Mouse (Mus musculus) kidney, adult 18-20 months (tissue): ENCODE measurements around the gene Egfr.

Source experiments
- DNase-seq: peaks from one replicate; pipeline ENCODE4 v3.0.0; 2021

Gene Egfr

DNA sequence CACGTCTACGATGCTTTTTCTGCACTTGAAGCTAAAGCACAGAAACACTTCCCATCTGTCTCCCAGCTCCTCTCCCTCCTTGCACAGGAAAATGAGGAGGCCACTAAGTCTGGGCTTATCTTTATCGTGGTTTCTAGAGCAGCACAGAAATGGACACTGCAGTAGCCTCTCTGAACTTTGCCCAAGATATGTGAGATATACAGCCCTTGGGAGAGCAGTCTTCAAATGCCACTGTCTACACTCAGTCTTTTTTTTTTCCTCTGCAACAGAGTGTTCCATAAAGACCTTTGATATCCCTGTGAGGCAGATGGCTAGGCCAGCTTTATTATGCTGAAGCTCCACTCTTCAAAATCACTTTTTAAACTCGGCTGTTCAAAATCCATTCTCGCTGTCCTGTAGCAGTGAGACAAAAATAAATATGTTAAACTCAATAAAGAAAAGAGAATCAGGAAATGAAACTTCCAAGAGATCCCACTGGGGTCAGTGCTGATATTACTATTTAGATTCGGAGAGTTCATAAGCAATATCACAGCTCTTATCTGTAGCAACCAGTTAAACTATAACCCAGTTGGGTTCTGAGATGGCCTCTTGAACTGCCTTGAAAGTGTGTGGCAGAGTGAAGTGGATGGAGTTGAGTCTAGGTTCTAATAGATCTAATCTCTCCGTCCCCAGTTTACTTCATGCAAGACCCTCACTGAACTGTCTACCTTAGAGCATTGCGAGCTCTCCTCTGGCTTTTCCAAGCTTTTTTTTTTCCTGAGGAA lies 148.8 kb downstream of the Egfr start:
- DNase-seq = no peak

DNA sequence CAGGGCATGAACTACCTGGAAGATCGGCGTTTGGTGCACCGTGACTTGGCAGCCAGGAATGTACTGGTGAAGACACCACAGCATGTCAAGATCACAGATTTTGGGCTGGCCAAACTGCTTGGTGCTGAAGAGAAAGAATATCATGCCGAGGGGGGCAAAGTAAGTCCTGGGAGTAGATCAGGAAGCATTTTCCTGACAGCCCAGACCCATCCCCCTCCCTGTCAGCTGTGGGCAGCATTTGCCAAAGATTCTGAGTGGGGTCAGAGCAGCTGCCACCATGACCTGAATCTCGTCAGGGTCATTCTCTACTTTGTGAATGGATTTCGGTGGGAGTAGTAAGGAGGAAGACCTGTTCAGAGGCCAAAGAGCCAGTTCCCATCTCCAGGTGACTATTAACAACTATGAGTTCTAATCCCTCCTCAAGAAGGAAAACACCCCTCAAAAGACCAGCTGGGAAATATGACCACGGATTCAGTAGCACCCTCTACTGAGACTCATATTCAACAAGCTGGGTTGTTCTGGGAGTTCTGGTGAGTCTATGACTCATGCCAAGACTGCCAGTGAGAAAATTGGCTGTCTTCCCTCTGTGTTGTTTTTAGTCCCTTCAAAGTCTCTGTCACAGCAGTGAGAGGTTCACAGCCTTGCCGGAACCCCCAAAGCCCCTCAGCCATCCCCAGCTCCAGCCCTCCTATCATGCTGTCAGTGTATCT lies 152.5 kb downstream of the Egfr start:
- no peak for DNase-seq

DNA sequence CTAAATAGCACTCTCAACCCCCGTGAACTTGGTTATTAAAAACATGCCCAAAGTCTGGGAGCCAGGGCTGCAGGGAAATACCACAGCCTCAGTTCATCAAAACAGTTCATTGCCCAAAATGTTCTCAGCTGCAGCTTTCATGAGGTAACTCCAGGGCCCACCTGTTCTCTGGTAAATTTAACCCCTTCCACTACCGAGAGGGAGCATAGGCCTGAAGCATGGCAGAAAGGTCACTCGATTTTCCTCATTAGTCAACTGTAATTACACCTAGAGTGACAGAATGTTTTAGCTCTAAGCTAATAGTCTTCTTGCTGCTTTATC lies 153.0 kb downstream of the Egfr start:
- DNase-seq = no peak

DNA sequence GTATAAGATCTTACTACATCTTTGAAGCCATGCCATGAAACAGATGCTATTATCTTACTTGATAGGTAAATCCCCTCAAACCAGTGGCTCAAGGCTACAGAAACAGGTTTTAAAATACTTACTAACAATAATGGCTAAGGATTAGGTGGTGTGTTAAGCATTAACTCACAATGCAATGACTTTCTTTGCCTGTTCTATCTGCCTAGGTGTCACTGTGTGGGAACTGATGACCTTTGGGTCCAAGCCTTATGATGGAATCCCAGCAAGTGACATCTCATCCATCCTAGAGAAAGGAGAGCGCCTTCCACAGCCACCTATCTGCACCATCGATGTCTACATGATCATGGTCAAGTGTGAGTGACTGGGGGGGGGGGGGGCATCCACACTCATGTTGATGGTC lies 154.5 kb downstream of the Egfr start:
- no peak for DNase-seq

- peak; percentile 16 for DNase-seq
Observed at GRCm38 (mm10) chr11:16907517-16908129, 155.6 kb downstream of the Egfr start.

DNA sequence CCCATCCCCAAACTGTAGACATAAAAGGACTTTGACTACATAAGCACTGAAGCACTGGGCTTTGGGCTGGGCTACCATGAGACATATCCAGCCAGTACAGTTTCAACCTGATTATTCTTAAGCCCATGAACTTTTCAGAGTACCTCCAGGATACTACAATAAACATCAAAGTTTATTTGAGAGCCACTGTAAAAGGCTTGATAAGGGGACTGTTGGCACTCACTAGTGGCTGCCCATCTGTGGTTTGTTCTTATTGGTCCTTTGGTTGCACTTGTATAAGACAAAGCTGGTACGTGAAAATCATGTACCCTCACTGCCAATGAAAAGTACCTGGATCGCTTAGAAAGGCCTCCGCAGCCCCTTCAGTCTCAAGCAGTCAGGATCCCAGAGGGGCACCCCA lies 162.8 kb downstream of the Egfr start:
- DNase-seq = no peak

GRCm38 (mm10) chr11:16915850-16916249 lies 163.8 kb downstream of the Egfr start:
- no peak for DNase-seq

- DNase-seq = no peak
Observed at GRCm38 (mm10) chr11:16917512-16917911, 165.5 kb downstream of the Egfr start.

- DNase-seq = no peak
Observed at GRCm38 (mm10) chr11:16932159-16932558, 180.2 kb downstream of the Egfr start.

GRCm38 (mm10) chr11:16935577-16936236 lies 183.7 kb downstream of the Egfr start:
- peak; percentile 27 for DNase-seq

DNA sequence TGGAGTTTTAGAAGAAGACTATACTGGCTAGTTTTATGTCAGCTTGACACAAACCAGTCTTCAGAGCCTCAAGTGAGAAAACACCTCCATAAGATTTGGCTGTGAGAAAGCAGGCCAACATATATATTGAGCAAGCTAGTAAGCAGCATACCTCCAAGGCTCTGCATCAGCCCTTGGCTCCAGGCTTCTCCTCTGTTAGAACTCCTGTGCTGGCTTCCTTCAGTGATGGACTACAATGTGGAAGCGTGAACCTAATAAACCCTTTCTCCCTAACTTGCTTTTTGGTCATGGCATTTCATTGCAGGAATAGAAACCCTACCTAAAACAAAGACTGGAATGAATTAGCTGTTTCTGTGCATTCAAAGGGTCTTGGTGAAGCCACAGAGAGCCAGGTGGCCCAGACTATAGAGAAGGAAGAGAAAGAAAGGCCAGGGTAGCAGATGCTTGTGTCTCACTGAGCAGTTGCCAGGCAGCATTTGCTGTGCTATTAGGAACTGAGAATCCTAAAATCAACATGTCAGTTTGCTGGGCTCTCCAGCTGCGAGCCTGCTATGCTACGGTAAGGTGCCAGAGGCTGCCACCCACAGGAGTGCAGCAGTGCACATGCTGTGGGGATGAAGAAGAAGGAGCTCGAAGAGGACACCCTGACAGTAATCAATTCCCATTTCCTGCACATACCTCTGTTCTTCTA lies 189.2 kb downstream of the Egfr start:
- no peak for DNase-seq

GRCm38 (mm10) chr11:16941973-16942452 lies 190.0 kb downstream of the Egfr start:
- no peak for DNase-seq

DNA sequence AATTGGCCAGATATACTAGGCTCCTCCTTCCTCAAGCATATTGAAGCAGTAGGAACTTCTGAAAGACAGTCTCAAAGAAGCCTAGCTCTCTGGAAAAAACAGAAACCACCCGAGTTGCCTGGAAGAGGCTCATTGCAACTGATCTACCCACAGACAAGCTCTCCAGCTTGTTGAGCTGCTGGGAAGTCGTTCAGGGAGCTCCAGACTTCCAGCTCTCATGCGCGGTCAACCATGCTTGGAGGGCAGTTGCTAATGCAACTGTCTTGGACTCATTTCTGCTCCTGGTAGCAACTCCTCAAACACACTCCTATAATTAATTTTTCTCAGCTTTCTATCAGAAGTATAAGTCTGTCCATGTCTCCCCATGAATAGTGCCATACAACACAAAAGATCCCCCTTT lies 191.0 kb downstream of the Egfr start:
- no peak for DNase-seq

- DNase-seq = peak; percentile 47
Observed at GRCm38 (mm10) chr11:16948756-16949155, 196.8 kb downstream of the Egfr start.

- no peak for DNase-seq
Observed at GRCm38 (mm10) chr11:16950226-16950975, 198.4 kb downstream of the Egfr start.

- DNase-seq = peak; percentile 98
Observed at GRCm38 (mm10) chr11:16950976-16951760, 199.2 kb downstream of the Egfr start, which contains the start of gene Fbxo48. TSS of gene Fbxo48 (plus strand) at chr11:16951375.

DNA sequence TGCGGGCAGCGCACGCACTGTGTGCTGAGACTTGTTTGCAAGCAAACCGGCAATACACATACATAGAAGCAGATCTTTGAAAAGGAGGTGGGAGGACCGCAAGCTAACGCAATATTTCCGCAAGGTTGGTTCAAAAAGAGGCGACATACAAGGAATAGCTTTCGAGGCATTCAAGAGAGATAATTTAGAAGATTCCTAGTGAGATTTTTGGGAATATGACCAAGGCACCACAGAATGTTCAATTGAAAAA lies 199.7 kb downstream of the Egfr start:
- no peak for DNase-seq

- no peak for DNase-seq
Observed at GRCm38 (mm10) chr11:16956115-16956862, 204.3 kb downstream of the Egfr start.

DNA sequence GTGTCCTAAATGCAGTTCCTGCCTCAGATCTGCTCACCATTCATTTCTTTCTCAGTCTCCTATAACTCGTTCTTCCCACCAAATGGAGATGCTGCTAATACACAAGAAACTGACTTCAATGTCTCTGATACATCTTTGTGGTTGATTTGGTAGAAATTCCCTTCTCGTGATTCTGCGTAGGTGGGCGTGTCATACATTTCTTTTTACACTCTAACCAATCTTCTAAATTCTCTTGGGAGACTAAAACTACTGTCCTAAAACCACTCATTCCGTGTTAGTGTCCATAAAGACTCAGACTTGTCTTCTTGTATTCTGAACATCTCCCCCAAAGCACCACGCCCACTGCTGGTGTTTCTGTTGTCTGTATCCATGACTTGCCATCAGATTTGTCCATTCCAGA lies 205.0 kb downstream of the Egfr start:
- no peak for DNase-seq

DNA sequence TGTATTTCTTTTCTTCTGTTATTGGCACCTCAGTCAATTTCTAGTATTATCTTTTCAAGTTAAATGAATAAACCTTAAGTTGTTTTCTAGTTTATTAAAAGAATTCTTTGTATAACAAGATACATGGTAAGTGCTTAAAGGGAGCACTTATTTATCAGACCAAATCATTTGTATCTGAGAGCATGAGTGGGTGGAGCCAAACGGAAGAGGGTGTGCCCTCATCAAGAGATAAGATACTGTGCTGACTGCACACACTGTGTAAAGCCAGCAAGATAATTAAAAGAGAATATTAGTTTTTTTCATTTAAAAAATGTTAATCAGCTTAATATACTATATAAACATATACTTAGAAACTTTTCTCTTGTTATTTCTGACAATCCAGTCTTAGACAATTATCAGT lies 206.5 kb downstream of the Egfr start:
- DNase-seq = no peak
